Mouse (Mus musculus): ENCODE measurements around the gene Adgrf2.

The Adgrf2 gene

GRCm38 (mm10) chr17:42741801-42742217, at the start of gene Adgrf2:
TSS of gene Adgrf2 (minus strand) at chr17:42742179.
- DNase-seq = no peak

GRCm38 (mm10) chr17:42790787-42791186, 48.8 kb upstream of the Adgrf2 start:
- no peak for DNase-seq

GRCm38 (mm10) chr17:42789723-42790122, 47.7 kb upstream of the Adgrf2 start:
- no peak for DNase-seq

- peak; percentile 24 for DNase-seq
These were observed 46.9 kb upstream of the Adgrf2 start for GRCm38 (mm10) chr17:42788686-42789453.

DNA sequence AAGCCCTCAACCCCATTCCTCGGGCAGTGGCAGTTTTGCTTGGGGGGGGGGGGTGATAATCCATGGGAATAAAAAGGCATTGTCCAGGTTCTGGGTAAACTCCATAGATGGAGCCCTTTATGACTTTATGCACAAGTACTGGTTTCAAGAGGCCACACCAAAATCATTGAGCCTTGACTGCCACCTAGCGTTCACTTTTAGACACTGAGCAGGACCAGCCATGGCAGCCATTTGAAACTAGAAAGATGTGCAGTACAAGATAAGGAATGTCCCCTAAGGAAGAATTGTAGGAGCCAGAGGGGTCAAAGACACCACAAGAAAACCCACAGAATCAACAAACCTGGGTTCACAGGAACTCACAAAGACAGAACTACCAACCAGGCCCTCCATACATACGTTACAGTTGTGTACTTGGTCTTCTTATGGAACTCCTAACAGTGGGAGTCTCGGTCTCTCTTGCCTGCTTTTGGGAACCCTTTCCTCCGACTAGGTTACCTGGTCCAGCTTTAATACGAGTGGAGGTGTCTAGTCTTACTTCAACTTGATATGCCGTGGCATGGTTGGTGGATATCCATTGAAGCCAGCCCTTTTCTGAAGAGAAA, 40.3 kb upstream of the Adgrf2 start:
- peak; percentile 68 for DNase-seq

- no peak for DNase-seq
These were observed 11.8 kb upstream of the Adgrf2 start for GRCm38 (mm10) chr17:42753791-42754190.

DNA sequence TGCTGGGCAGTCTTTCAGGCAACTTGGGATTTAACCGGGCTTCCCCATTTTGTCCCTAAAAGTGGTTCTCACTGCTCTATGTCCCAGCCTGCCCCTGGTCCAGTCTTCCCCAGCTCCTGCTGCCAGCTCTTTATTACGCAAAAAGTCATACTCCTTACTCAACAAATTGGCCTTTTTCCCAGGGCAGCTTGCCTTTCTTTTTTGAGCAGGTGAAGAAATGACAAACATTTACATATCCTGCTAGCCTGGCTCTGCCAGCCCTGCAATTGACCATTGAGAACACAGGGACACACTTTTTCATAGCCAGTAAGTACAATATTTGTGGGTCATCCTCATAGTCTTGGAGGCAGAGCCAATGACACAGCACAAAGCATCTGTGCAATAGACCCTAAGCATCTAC, 10.2 kb upstream of the Adgrf2 start:
- DNase-seq = no peak

DNA sequence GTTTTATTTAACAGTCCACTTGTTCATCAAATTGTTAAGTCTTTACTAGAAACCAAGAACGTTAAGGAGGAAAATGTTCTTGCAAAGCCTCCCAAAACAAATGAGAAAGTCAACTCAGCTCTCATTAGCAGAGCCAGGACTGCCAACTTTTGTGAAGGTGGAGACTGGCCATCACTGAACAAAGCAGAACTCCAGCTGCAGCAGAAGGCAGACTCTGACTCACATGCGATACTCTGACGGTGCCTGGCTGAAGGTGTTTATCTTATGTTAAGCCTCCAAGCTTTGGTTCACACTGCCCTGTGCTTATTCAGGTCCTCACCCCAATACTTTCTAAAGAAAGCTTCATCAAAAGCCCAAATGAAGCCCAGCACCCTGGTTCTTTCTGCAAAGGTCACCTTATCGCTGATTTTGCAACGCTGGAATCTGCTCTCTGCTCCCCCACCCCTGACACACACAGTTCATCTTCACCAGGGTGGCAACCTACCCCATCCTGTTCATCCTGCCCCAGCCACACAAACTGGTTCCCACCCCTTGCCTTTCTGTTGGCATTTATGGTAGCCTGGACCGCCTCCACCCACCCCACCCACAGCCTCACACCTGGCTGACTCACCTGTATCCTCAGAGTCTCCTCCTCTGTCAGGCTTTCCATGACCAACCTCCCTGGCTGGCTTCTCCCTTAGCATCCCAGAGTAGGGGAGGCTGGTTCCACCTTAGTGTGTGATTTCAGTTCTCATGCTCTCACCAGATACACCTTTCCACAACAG, 3.9 kb upstream of the Adgrf2 start:
- DNase-seq = no peak

DNA sequence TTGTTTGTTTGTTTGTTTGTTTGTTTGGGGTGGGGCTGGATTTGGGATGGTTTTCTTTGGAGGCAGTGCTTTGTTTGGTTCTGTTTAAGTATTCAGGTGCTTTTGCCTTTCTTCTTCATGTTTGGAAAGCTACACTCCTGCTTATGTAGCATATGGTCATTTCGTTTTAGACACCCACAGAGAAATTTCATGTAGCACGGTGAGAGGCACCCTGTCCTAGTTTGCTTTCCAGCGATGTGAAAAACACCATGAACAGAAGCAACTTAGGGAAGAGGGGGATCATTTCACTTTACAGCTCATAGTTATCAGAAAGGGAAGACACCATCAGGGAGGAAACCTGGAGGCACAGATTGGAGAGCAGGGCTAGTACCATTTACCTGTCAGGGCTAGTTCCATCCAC, 844 bp upstream of the Adgrf2 start:
- DNase-seq = peak; percentile 10

- no peak for DNase-seq
These were observed 3.2 kb downstream of the Adgrf2 start for GRCm38 (mm10) chr17:42738794-42739193.

GRCm38 (mm10) chr17:42717161-42717560, 24.8 kb downstream of the Adgrf2 start:
- DNase-seq = no peak

GRCm38 (mm10) chr17:42714991-42715390, 27.0 kb downstream of the Adgrf2 start:
- peak; percentile 72 for DNase-seq

DNA sequence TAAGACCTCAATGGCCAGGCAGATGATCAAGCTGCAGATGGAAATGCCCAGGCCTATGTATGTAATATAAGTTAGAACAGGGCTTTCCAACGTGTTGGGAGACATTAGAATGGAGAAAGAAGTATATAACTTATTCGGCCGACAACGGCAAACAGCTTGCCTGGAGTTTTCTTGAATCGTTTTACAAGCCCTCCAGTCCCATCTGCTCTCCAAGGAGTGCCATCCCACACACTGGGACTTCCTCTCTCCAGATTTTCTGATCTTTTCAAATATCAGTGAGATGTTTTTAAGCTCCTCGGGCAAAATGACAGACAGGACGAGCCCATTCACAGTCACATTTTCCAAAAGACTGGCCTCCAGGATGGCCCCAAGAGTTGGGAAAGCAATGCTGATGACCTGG, 31.3 kb downstream of the Adgrf2 start:
- peak; percentile 63 for DNase-seq

GRCm38 (mm10) chr17:42705611-42706010, 36.4 kb downstream of the Adgrf2 start:
- DNase-seq = peak; percentile 8

GRCm38 (mm10) chr17:42702198-42702597, 39.8 kb downstream of the Adgrf2 start:
- DNase-seq = peak; percentile 25

- peak; percentile 26 for DNase-seq
These were observed 47.2 kb downstream of the Adgrf2 start for GRCm38 (mm10) chr17:42694730-42695129.

GRCm38 (mm10) chr17:42692136-42692535, 49.8 kb downstream of the Adgrf2 start, which contains the start of gene Adgrf4:
TSS of gene Adgrf4 (minus strand) at chr17:42692284.
- DNase-seq = peak; percentile 21

DNA sequence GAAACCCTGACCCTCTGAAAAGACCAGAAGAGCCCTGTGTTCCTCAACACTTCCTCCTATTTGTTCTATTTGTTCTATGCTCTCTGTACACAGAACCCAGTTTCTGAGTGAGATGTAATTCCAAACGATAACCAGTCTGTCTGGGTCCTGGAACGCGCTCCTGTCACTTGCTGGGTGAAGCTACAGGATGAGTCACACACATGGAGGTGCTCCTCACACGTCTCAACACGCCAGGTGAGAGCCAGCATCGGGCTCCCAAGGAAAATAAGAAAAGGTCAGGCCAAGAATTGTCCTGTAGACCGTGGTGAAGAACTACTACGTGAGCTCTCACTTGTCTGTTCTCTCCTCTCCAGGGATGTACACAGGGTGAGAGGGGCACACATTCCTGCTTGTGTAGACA, 51.4 kb downstream of the Adgrf2 start:
- no peak for DNase-seq
